Mouse (Mus musculus): ENCODE measurements around the gene Lrp2. TPM values are rescaled to one million over a fixed set of nuclear protein-coding genes. Genes with fewer than 3 reads are reported as not detected.

Gene Lrp2
- polyA plus RNA-seq, 1 experiment from 2014 or later = 2.0 TPM

- H3K4me3 ChIP-seq (ENCODE audit: low read length) = peak within 1 kb of the TSS; percentile 25
- H3K4me1 ChIP-seq (ENCODE audit: control insufficient read depth, insufficient read depth, low read length) = peaks cover 4% of the 10 kb centered on the region; the same call in 1 of the 2 replicates
- peak within 1 kb of the TSS; percentile 19; the same call in 1 of the 2 replicates for H3K4me2 ChIP-seq (ENCODE audit: low read depth, low read length)
- 46% methylated on average over 13 of the region's 13 CpGs for WGBS
- no peaks in the 10 kb centered on the region for H3K27me3 ChIP-seq (replicated peaks; ENCODE audit: control insufficient read depth, insufficient read depth, low read length)
- peak within 1 kb of the TSS; percentile 75 for H3K27ac ChIP-seq (ENCODE audit: low read length)
- no peak within 1 kb of the TSS for H3K9ac ChIP-seq (ENCODE audit: low read depth, low read length)
- peak; percentile 93 for ATAC-seq
- no peaks in the 10 kb centered on the region for H3K9me3 ChIP-seq (ENCODE audit: control insufficient read depth, low read length)
- H3K36me3 ChIP-seq (ENCODE audit: control insufficient read depth, insufficient read depth, low read length) = no peaks in the 10 kb centered on the region
Measured at GRCm38 (mm10) chr2:69380281-69380680, 205.6 kb downstream of the Lrp2 start, which contains the start of gene Dhrs9. Dhrs9 (plus strand) TSS chr2:69380445.

GRCm38 (mm10) chr2:69379801-69380200, 206.1 kb downstream of the Lrp2 start:
- no peaks in the 10 kb centered on the region for H3K27me3 ChIP-seq (replicated peaks; ENCODE audit: control insufficient read depth, insufficient read depth, low read length)
- no peak for ATAC-seq
- no peak overlapping the region for H3K4me3 ChIP-seq (ENCODE audit: low read length)
- 63% methylated on average over 1 of the region's 1 CpGs for WGBS
- no peak overlapping the region for H3K27ac ChIP-seq (ENCODE audit: low read length)
- no peak overlapping the region for H3K9ac ChIP-seq (ENCODE audit: low read depth, low read length)
- no peaks in the 10 kb centered on the region for H3K9me3 ChIP-seq (ENCODE audit: control insufficient read depth, low read length)
- H3K4me2 ChIP-seq (ENCODE audit: low read depth, low read length) = no peak overlapping the region
- peaks cover 4% of the 10 kb centered on the region; the same call in 1 of the 2 replicates for H3K4me1 ChIP-seq (ENCODE audit: control insufficient read depth, insufficient read depth, low read length)
- no peaks in the 10 kb centered on the region for H3K36me3 ChIP-seq (ENCODE audit: control insufficient read depth, insufficient read depth, low read length)

DNA sequence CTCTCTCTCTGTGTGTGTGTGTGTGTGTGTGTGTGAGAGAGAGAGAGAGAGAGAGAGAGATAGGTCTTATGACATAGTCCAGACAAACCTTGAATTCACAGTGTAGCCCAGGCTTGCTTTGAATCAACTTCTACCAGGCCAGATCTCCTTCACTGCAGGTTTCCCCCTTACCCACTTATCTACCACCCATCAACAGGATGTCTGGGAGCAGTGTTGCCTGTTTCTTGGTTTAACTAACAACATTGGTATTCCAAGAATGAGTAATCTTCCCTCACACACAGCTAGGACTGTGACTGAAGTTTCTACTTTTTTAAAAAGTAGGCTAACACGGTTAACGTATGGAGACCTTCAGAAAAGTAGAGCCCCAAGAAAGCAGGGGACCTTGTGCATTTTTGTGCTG, 209.1 kb downstream of the Lrp2 start:
- Histone ChIP-seq H3K9ac (ENCODE audit: low read depth, low read length) (no peak overlapping the region), H3K27me3 (replicated peaks; ENCODE audit: control insufficient read depth, insufficient read depth, low read length) (no peaks in the 10 kb centered on the region), H3K4me1 (ENCODE audit: control insufficient read depth, insufficient read depth, low read length) (peaks cover 4% of the 10 kb centered on the region; the same call in 1 of the 2 replicates), H3K4me2 (ENCODE audit: low read depth, low read length) (no peak overlapping the region), H3K9me3 (ENCODE audit: control insufficient read depth, low read length) (no peaks in the 10 kb centered on the region), H3K36me3 (ENCODE audit: control insufficient read depth, insufficient read depth, low read length) (no peaks in the 10 kb centered on the region), H3K4me3 (ENCODE audit: low read length) (no peak overlapping the region), H3K27ac (ENCODE audit: low read length) (no peak overlapping the region)
- 60% methylated on average over 2 of the region's 2 CpGs for WGBS
- ATAC-seq = no peak

Other genes starting within 250 kb of the Lrp2 start
- gene Abcb11, start 243.4 kb downstream of the Lrp2 start, polyA plus RNA-seq (2015; fragmentation: Nextera tagmentation; extraction: Ambion mirVana) = 4.0 and 11.4 TPM in 2 replicates
- 0.43 TPM in 2 replicates for gene Dhrs9, start 205.6 kb downstream of the Lrp2 start, polyA plus RNA-seq (2015; fragmentation: Nextera tagmentation; extraction: Ambion mirVana)
- 10.3 and 11.1 TPM in 2 replicates for gene Bbs5, start 61.1 kb upstream of the Lrp2 start, polyA plus RNA-seq (2015; fragmentation: Nextera tagmentation; extraction: Ambion mirVana)
- gene Klhl41, start 84.1 kb upstream of the Lrp2 start, polyA plus RNA-seq (2015; fragmentation: Nextera tagmentation; extraction: Ambion mirVana) = 0.16 and 0.18 TPM in 2 replicates
- 11.3 and 12.0 TPM in 2 replicates for gene Fastkd1, start 127.5 kb upstream of the Lrp2 start, polyA plus RNA-seq (2015; fragmentation: Nextera tagmentation; extraction: Ambion mirVana)
- 110 and 126 TPM in 2 replicates for gene Ppig, start 136.5 kb upstream of the Lrp2 start, polyA plus RNA-seq (2015; fragmentation: Nextera tagmentation; extraction: Ambion mirVana)
- 0.84 and 0.97 TPM in 2 replicates for gene Ccdc173, start 203.5 kb upstream of the Lrp2 start, polyA plus RNA-seq (2015; fragmentation: Nextera tagmentation; extraction: Ambion mirVana)
- gene Phospho2, start 203.6 kb upstream of the Lrp2 start, polyA plus RNA-seq (2015; fragmentation: Nextera tagmentation; extraction: Ambion mirVana) = 22.4 and 23.1 TPM in 2 replicates
- gene Klhl23, start 235.9 kb upstream of the Lrp2 start, polyA plus RNA-seq (2015; fragmentation: Nextera tagmentation; extraction: Ambion mirVana) = 29.5 and 31.1 TPM in 2 replicates